Mouse (Mus musculus) ES-Bruce4 (cell line): ENCODE measurements at regions not wholly inside any gene's neighbourhood (a gene's known extent, or its start where the extent isn't known, plus 50 kb on each side); places are given as distances from the start of the nearest gene placed in this dataset.

Experiments
- H3K27ac ChIP-seq: 2 replicates; pipeline ENCODE4 v1.5.1; 2012; ENCODE audit warnings: low read length, inconsistent platforms; ENCODE audit not compliant: insufficient read depth
- H3K27me3 ChIP-seq: 2 replicates; pipeline ENCODE4 v1.6.1; 2012; ENCODE audit warnings: mild to moderate bottlenecking, low read length, inconsistent platforms; ENCODE audit not compliant: control insufficient read depth, poor library complexity, insufficient read depth, severe bottlenecking
- H3K36me3 ChIP-seq: 2 replicates; pipeline ENCODE4 v1.6.1; 2012; ENCODE audit warnings: inconsistent platforms, mild to moderate bottlenecking, low read length, moderate library complexity; ENCODE audit not compliant: control insufficient read depth, poor library complexity, insufficient read depth, severe bottlenecking
- H3K4me1 ChIP-seq: one replicate; pipeline ENCODE4 v1.8.1; 2011; ENCODE audit warnings: low read length; ENCODE audit not compliant: control insufficient read depth, insufficient read depth
- H3K4me3 ChIP-seq: 2 replicates; pipeline ENCODE4 v1.5.1; 2011; ENCODE audit warnings: low read depth, mild to moderate bottlenecking, low read length
- H3K9ac ChIP-seq: 2 replicates; pipeline ENCODE4 v1.6.1; 2012; ENCODE audit warnings: low read depth, mild to moderate bottlenecking, inconsistent platforms; ENCODE audit not compliant: poor library complexity, severe bottlenecking
- H3K9me3 ChIP-seq: replicated peaks from 2 replicates; pipeline ENCODE4 v1.6.1; 2012; ENCODE audit warnings: mild to moderate bottlenecking, low read length, inconsistent platforms; ENCODE audit not compliant: control insufficient read depth, poor library complexity, insufficient read depth, severe bottlenecking
- CTCF ChIP-seq: IDR thresholded peaks from one replicate; pipeline ENCODE4 v1.8.1; 2011; ENCODE audit warnings: low read depth, low read length
- EP300 ChIP-seq: IDR thresholded peaks from 2 replicates; pipeline ENCODE4 v1.6.1; 2011; ENCODE audit warnings: low read depth, low read length; ENCODE audit not compliant: insufficient read depth
- POLR2A ChIP-seq: IDR thresholded peaks from one replicate; pipeline ENCODE4 v1.8.1; 2011; ENCODE audit warnings: low read length; ENCODE audit not compliant: insufficient read depth

DNA sequence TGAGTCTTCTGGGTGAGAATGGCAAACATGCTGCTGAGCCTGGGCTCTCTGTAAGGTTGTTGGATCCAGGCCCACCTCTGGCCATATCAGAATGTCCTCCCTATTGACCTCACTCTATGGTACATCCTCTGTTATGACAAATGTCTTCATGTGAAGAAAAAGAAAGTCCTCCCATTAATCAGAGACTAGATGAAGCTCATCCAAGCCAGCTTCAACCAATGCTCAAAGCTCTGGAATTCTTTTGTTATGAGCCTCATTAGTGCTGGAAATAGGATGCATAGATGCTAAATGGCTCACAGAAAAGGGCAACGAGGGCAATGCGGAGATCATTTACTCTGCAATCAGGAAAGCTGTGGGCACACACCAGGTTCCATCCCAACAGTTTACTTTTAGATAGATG, 135.8 kb downstream of the Gm12728 start:
- no peaks in the 10 kb centered on the region for H3K9me3 ChIP-seq
- H3K4me3 ChIP-seq = no peak overlapping the region
- no peaks in the 10 kb centered on the region for H3K27me3 ChIP-seq
- TF ChIP-seq CTCF = no peak
- TF ChIP-seq POLR2A = no peak
- TF ChIP-seq EP300 = no peak
- H3K36me3 ChIP-seq = no peaks in the 10 kb centered on the region
- no peak overlapping the region for H3K27ac ChIP-seq
- no peaks in the 10 kb centered on the region for H3K4me1 ChIP-seq
- no peak overlapping the region for H3K9ac ChIP-seq

DNA sequence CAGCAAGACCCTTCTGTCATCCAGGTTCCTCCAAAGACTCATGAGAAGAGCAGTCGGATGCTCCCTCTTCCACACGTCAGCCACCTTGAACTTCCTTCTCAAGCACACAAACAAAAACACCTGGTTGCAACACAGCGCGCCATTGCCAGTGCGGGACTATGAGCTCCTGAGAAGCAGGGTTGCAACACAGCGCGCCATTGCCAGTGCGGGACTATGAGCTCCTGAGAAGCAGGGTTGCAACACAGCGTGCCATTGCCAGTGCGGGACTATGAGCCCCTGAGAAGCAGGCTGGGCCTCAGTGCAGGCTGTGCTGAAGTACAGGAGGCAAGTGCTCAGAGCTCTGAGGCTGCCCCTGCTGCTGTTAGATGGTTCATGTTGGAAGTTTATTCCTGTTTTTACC, 140.0 kb downstream of the Gm12728 start:
- no peak overlapping the region for H3K9ac ChIP-seq
- no peaks in the 10 kb centered on the region for H3K36me3 ChIP-seq
- H3K4me1 ChIP-seq = no peaks in the 10 kb centered on the region
- H3K9me3 ChIP-seq = no peaks in the 10 kb centered on the region
- H3K27me3 ChIP-seq = no peaks in the 10 kb centered on the region
- no peak overlapping the region for H3K4me3 ChIP-seq
- no peak for TF ChIP-seq POLR2A
- no peak for TF ChIP-seq EP300
- no peak for TF ChIP-seq CTCF
- H3K27ac ChIP-seq = no peak overlapping the region

DNA sequence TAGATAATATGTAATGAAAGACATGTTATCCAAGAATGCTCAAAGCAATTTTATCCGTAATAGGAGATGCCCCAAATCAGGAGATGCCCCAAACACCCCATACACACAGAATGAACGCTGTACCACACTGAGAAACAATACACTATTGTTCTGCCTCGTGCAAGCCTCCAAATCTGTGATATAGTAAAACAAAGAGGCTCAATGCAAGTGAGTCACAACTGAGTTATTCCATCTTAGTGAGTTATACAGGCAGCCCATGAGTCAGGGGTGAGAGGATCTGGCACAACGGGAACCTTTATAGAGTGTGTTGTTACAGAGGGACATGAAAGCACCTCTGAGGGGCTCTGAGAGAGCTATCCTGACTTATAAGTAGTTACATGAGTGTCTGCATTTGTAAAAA, 145.3 kb downstream of the Gm12728 start:
- TF ChIP-seq EP300 = no peak
- no peak for TF ChIP-seq CTCF
- TF ChIP-seq POLR2A = no peak
- no peaks in the 10 kb centered on the region for H3K4me1 ChIP-seq
- H3K9ac ChIP-seq = no peak overlapping the region

DNA sequence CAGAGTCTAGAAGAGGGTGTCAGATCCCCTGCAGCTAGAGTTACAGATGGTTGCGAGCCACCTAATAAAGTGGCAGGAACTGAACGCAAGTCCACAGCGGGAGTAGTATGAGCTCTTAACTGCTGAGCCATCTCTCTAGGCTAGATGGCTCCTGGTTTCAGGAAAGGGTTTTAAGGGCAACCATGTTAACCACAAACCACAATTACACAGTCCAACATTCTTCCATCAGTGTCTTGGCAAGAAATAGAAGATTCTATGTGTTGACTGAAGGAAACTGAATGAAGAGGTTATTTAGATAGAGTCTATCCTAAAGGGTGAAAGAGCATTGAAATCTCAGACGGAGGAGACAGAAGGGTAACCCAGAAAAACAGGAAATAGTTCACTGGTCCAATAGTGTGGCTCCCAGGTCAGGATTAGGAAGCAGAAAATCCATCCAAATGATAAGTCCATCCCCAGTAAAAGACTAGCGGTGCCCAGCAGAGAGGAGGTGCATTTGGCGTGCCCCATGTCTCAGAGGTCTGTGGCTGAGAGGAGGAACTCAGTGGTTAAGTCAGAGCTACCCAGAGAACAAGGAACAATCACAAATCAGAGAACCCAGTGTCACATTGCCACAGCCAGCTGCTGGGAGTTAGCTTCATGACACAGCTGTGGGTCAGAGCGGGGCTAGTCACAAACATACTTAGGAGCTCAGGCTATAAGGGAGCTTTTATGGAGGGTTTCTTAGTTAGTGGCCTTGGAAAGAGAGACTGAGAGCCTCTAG, 147.3 kb downstream of the Gm12728 start:
- TF ChIP-seq EP300 (no peak), POLR2A (no peak), CTCF (no peak)
- no peaks in the 10 kb centered on the region for H3K4me1 ChIP-seq
- H3K27me3 ChIP-seq = no peaks in the 10 kb centered on the region; the same call in 1 of the 2 replicates
- H3K4me3 ChIP-seq = no peak overlapping the region
- H3K9ac ChIP-seq = no peak overlapping the region
- no peaks in the 10 kb centered on the region for H3K36me3 ChIP-seq
- H3K27ac ChIP-seq = no peak overlapping the region
- H3K9me3 ChIP-seq = no peaks in the 10 kb centered on the region

More for the DNA sequence above, 145.3 kb downstream of the Gm12728 start:
- Histone ChIP-seq H3K27me3 (no peaks in the 10 kb centered on the region; the same call in 1 of the 2 replicates), H3K27ac (no peak overlapping the region), H3K36me3 (no peaks in the 10 kb centered on the region), H3K4me3 (no peak overlapping the region), H3K9me3 (no peaks in the 10 kb centered on the region)

DNA sequence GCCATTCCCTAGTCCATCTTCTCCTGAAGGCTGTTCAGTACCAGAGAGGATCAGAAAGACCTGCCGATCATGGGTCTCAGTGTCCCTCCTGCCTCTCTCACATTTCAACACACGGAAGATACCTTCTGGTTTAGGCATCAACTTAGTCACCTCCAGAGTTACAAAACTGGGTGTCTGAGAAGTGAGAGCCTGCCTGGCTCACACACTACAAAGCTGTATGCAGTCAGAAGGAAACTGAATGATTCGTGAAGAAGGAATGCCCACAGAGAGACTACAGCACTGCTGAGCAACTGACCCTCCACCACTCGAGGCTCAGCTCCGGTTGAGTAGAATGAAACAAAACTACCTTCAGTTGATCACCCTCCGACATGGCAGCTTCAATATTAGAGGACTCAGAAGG, 147.9 kb downstream of the Gm12728 start:
- no peaks in the 10 kb centered on the region; the same call in 1 of the 2 replicates for H3K27me3 ChIP-seq
- H3K4me3 ChIP-seq = no peak overlapping the region
- no peak for TF ChIP-seq POLR2A
- no peak for TF ChIP-seq EP300
- no peak for TF ChIP-seq CTCF
- no peak overlapping the region for H3K27ac ChIP-seq
- H3K4me1 ChIP-seq = no peaks in the 10 kb centered on the region
- H3K9me3 ChIP-seq = no peaks in the 10 kb centered on the region
- no peak overlapping the region for H3K9ac ChIP-seq
- H3K36me3 ChIP-seq = no peaks in the 10 kb centered on the region

DNA sequence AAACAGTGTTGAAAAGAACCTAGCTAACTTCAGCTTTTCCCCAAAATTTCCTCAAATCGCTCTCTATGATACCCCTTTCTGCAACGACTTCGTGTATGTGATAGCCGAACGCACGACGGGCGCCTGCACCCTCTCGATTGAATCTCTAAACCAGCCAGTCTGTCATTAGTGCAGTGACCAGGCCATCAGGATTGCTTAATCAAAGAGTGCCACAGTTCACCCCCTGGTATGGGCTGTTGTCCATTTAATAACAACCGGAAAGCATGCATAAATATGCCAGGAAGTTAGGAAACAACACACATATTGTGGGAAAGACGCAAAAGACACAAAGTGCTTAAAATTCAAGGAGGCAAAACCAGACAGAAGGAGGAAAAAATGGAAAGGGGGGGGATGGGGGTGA, 149.2 kb downstream of the Gm12728 start:
- no peak for TF ChIP-seq EP300
- no peak for TF ChIP-seq POLR2A
- TF ChIP-seq CTCF = no peak
- Histone ChIP-seq H3K9ac (no peak overlapping the region), H3K4me1 (no peaks in the 10 kb centered on the region), H3K27ac (no peak overlapping the region), H3K9me3 (no peaks in the 10 kb centered on the region), H3K4me3 (no peak overlapping the region), H3K27me3 (no peaks in the 10 kb centered on the region; the same call in 1 of the 2 replicates), H3K36me3 (no peaks in the 10 kb centered on the region)
